Mouse (Mus musculus) stomach, embryonic 16.5 days (tissue): Measurements from ENCODE around the gene Hdac7. TPM values are rescaled to one million over a fixed set of nuclear protein-coding genes. Genes with fewer than 3 reads are reported as not detected.
A peak's percentile ranks its signal among the peaks of the same experiment; 100 is the strongest.

ENCODE experiments used
- ATAC-seq: fragments of 200-750 bp; cut with Nextera tagmentation; 2 replicates; pipeline ENCODE4 v1.8.0; 2017; ENCODE audit warnings: moderate number of reproducible peaks, moderate TSS enrichment; ENCODE audit not compliant: insufficient read depth, low FRiP score
- H3K27ac ChIP-seq: fragments of 300-500 bp; sonication (generic); 2 replicates; pipeline ENCODE4 v1.5.1; 2014; ENCODE audit warnings: low read length
- H3K27me3 ChIP-seq: fragments of 300-500 bp; sonication (generic); 2 replicates; pipeline ENCODE4 v1.6.1; 2014; ENCODE audit warnings: low read length, control low read depth, mixed read lengths; ENCODE audit not compliant: control insufficient read depth, insufficient read depth
- H3K36me3 ChIP-seq: fragments of 300-500 bp; sonication (generic); 2 replicates; pipeline ENCODE4 v1.6.1; 2014; ENCODE audit warnings: low read length; ENCODE audit not compliant: control insufficient read depth, insufficient read depth
- H3K4me1 ChIP-seq: fragments of 300-500 bp; sonication (generic); 2 replicates; pipeline ENCODE4 v1.6.1; 2014; ENCODE audit warnings: low read length, control low read depth, mixed read lengths; ENCODE audit not compliant: control insufficient read depth, insufficient read depth
- H3K4me2 ChIP-seq: fragments of 300-500 bp; sonication (generic); 2 replicates; pipeline ENCODE4 v1.6.1; 2014; ENCODE audit warnings: low read depth, low read length, mixed read lengths
- H3K4me3 ChIP-seq: fragments of 300-500 bp; sonication (generic); replicated peaks from 2 replicates; pipeline ENCODE4 v1.5.1; 2014; ENCODE audit warnings: mild to moderate bottlenecking, low read length
- H3K9ac ChIP-seq: fragments of 300-500 bp; sonication (generic); 2 replicates; pipeline ENCODE4 v1.6.1; 2014; ENCODE audit warnings: low read length
- H3K9me3 ChIP-seq: fragments of 300-500 bp; sonication (generic); replicated peaks from 2 replicates; pipeline ENCODE4 v1.6.1; 2016; ENCODE audit warnings: low read length, control low read depth; ENCODE audit not compliant: control insufficient read depth
- WGBS: fragments of 180-500 bp; shearing (Covaris S2); extraction: QIAGEN DNeasy Blood & Tissue Kit; methylation state at CpG from one replicate; pipeline ENCODE4 v1.1.7; 2014; 5-methylcytosine and 5-hydroxymethylcytosine counted together
- polyA plus RNA-seq: library from polyadenylated mRNA; unstranded; fragments of >200 nt; fragmentation: Nextera tagmentation; extraction: Ambion mirVana; gene quantifications from 2 replicates; pipeline ENCODE4 v1.2.1, GENCODE M21; 2015

Gene Hdac7
- polyA plus RNA-seq, 1 experiment from 2014 or later, result 20.4 TPM

DNA sequence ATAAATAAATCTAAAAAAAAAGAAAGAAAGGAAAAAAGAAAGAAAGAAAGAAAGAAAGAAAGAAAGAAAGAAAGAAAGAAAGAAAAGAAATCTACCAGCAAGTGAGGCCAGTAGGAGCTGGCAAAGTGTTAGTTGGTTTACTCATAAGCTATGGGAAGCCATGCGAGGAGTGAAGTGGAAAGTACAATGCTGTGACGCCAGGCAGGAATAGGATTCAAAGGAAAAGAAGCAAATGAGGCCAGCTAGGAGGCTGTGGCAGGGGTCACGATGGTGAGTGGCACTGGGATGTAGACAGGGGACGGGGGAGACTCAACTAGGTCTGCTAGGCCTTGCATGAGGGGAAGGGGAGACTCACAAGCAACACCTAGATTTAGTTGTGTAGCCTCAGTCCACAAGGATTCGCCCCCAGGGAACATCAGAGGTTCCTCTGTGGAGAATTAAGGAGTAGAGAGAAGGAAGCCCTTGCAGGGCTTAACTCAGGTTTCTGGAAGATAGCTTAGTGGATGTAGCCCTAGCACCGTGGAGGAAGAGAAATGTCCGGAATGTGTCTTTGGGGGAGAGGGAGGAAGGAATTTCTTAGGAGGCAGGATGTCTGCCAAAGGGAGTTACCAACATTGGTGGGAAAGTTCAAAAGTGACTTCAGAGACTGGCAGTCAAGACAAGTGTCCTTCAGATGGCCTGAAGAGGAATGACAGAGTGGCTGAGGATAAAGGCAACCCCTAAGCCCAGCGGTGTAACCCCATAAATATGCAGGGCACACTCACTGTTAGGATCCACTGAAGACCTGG lies 65.8 kb downstream of the Hdac7 start, which contains the start of gene Slc48a1:
Slc48a1 (plus strand) TSS at position 210 of the 788 bp plus-strand sequence.
- WGBS, result 66% methylated on average over 8 of the region's 8 CpGs
- no peaks in the 10 kb centered on the region for H3K9me3 ChIP-seq
- H3K4me2 ChIP-seq, result no peak within 1 kb of the TSS
- no peak within 1 kb of the TSS for H3K4me3 ChIP-seq
- H3K4me1 ChIP-seq, result peaks cover 22% of the 10 kb centered on the region
- no peak for ATAC-seq
- H3K27ac ChIP-seq, result peak within 1 kb of the TSS; percentile 39; the same call in 1 of the 2 replicates
- no peak within 1 kb of the TSS for H3K9ac ChIP-seq
- H3K36me3 ChIP-seq, result no peaks in the 10 kb centered on the region
- H3K27me3 ChIP-seq, result no peaks in the 10 kb centered on the region

DNA sequence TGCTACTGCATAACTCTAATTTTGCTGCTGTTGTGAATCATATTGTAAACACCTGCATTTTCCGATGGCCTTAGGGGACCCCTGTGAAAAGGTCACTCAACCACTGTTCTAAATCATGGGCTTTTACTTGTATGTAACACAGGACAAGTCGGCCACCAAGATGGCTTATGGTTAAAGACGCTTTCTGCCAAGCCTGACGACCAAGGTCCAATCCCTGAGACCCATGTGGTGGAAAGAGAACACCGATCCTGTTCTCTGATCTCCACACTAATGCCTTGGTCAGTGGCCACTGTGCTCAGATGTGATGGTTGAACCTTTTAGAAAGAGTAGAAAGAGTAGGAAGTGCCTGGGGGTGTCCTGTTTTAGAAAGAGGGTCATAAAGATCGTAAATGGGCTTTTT lies 67.4 kb downstream of the Hdac7 start:
- H3K9ac ChIP-seq, result no peak overlapping the region
- no peaks in the 10 kb centered on the region for H3K36me3 ChIP-seq
- 80% methylated on average over 6 of the region's 6 CpGs for WGBS
- no peak for ATAC-seq
- no peaks in the 10 kb centered on the region for H3K9me3 ChIP-seq
- H3K4me3 ChIP-seq, result no peak overlapping the region
- H3K27ac ChIP-seq, result no peak overlapping the region
- peaks cover 26% of the 10 kb centered on the region for H3K4me1 ChIP-seq
- H3K4me2 ChIP-seq, result no peak overlapping the region
- H3K27me3 ChIP-seq, result no peaks in the 10 kb centered on the region

DNA sequence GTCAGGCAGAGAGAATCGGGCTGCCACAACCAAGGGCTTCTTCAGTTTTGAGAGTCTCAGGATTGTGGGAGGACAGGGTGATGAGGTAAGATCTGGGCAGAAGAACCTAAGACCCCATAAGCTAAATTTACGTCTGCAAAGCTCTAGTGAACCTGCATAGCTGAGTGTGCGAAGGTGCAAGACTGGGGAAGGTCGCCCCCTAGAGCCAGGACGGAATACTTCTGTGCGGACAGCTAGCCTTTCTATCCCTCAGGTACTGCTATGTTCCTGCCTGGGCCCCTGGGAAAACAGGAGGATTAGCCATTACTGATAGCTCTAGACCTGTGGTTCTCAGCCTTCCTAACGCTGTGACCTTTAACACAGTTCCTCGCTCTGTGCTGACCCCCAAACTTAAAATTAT lies 67.8 kb downstream of the Hdac7 start:
- no peak overlapping the region for H3K4me3 ChIP-seq
- H3K9me3 ChIP-seq, result no peaks in the 10 kb centered on the region
- no peak overlapping the region for H3K27ac ChIP-seq
- H3K36me3 ChIP-seq, result no peaks in the 10 kb centered on the region
- peaks cover 25% of the 10 kb centered on the region for H3K4me1 ChIP-seq
- H3K4me2 ChIP-seq, result no peak overlapping the region
- no peaks in the 10 kb centered on the region for H3K27me3 ChIP-seq
- H3K9ac ChIP-seq, result 0 out of 2 replicates have a peak overlapping the region, but pooled peaks have one; percentile 4
- ATAC-seq, result peak; percentile 19; the same call in 1 of the 2 replicates
- WGBS, result 13% methylated on average over 8 of the region's 8 CpGs

- Histone ChIP-seq H3K27ac (peak overlapping the region; percentile 76), H3K4me1 (peaks cover 20% of the 10 kb centered on the region), H3K4me2 (no peak overlapping the region), H3K36me3 (no peaks in the 10 kb centered on the region), H3K9ac (peak overlapping the region; percentile 29; the same call in 1 of the 2 replicates), H3K4me3 (no peak overlapping the region), H3K27me3 (no peaks in the 10 kb centered on the region), H3K9me3 (no peaks in the 10 kb centered on the region)
- WGBS, result 66% methylated on average over 5 of the region's 5 CpGs
- ATAC-seq, result peak; percentile 48; the same call in 1 of the 2 replicates
Observed at GRCm38 (mm10) chr15:97773961-97774370, 70.3 kb downstream of the Hdac7 start.

- WGBS, result 11% methylated on average over 5 of the region's 5 CpGs
Observed at GRCm38 (mm10) chr15:97773108-97773507, 71.2 kb downstream of the Hdac7 start.

GRCm38 (mm10) chr15:97770280-97770679 lies 74.0 kb downstream of the Hdac7 start:
- H3K4me3 ChIP-seq, result no peak overlapping the region
- ATAC-seq, result no peak
- peaks cover 30% of the 10 kb centered on the region for H3K4me1 ChIP-seq
- H3K4me2 ChIP-seq, result no peak overlapping the region
- H3K9me3 ChIP-seq, result no peaks in the 10 kb centered on the region
- H3K9ac ChIP-seq, result no peak overlapping the region
- H3K36me3 ChIP-seq, result no peaks in the 10 kb centered on the region
- H3K27me3 ChIP-seq, result peaks cover 5% of the 10 kb centered on the region; the same call in 1 of the 2 replicates
- H3K27ac ChIP-seq, result no peak overlapping the region
- WGBS, result 77% methylated on average over 8 of the region's 8 CpGs

More at GRCm38 (mm10) chr15:97773108-97773507, 71.2 kb downstream of the Hdac7 start:
- peaks cover 20% of the 10 kb centered on the region for H3K4me1 ChIP-seq
- no peak overlapping the region; the same call in 1 of the 2 replicates for H3K9ac ChIP-seq
- peak; percentile 51; the same call in 1 of the 2 replicates for ATAC-seq
- H3K4me2 ChIP-seq, result no peak overlapping the region
- H3K9me3 ChIP-seq, result no peaks in the 10 kb centered on the region
- peak overlapping the region; percentile 76 for H3K27ac ChIP-seq
- no peak overlapping the region for H3K4me3 ChIP-seq
- no peaks in the 10 kb centered on the region for H3K36me3 ChIP-seq
- H3K27me3 ChIP-seq, result 0 out of 2 replicates have a peak, but pooled peaks cover 3% of the 10 kb centered on the region

DNA sequence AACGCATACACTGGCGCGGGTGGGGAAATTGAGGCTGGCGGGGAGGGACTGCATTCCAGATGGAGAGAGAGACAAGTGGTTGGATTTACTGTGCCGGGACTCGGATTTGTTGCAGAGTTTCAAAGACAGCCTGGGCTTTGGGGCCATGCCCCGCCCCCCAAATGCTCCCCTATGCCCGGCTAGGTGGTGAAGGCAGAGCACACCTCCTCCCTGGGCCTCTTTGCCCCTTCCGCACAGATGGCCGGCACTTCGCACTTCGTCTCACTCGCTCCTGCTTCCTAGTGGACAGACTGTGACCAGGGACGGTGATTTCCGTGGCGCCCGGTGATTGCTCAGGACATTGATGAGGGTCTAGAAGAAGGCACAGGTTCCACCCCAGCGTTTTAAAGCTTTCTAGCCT lies 76.1 kb downstream of the Hdac7 start:
- Histone ChIP-seq H3K9ac (peak overlapping the region; percentile 59), H3K27ac (peak overlapping the region; percentile 32; the same call in 1 of the 2 replicates), H3K27me3 (peaks cover 5% of the 10 kb centered on the region; the same call in 1 of the 2 replicates), H3K9me3 (no peaks in the 10 kb centered on the region), H3K4me3 (peak overlapping the region; percentile 53), H3K36me3 (no peaks in the 10 kb centered on the region), H3K4me2 (peak overlapping the region; percentile 89), H3K4me1 (peaks cover 21% of the 10 kb centered on the region)
- WGBS, result 1% methylated on average over 18 of the region's 18 CpGs
- peak; percentile 38; the same call in 1 of the 2 replicates for ATAC-seq

- Histone ChIP-seq H3K9me3 (no peaks in the 10 kb centered on the region), H3K27me3 (peaks cover 5% of the 10 kb centered on the region; the same call in 1 of the 2 replicates), H3K36me3 (no peaks in the 10 kb centered on the region), H3K9ac (peak within 1 kb of the TSS; percentile 59), H3K4me3 (peak within 1 kb of the TSS; percentile 53), H3K27ac (peak within 1 kb of the TSS; percentile 55), H3K4me2 (peak within 1 kb of the TSS; percentile 89), H3K4me1 (peaks cover 15% of the 10 kb centered on the region)
- ATAC-seq, result peak; percentile 86
- WGBS, result under 1% methylated on average over 42 of the region's 44 CpGs
Observed at GRCm38 (mm10) chr15:97767280-97768186, 76.8 kb downstream of the Hdac7 start, which contains the start of gene Rapgef3. Rapgef3 (minus strand) TSS chr15:97767972.
